Mouse (Mus musculus) liver, embryonic 11.5 days (tissue): ENCODE measurements around the gene Nae1. TPM values are rescaled to one million over a fixed set of nuclear protein-coding genes. Genes with fewer than 3 reads are reported as not detected.

ENCODE experiments used
- ATAC-seq: fragments of 200-750 bp; cut with Nextera tagmentation; replicated peaks from 2 replicates; pipeline ENCODE4 v1.8.0; 2017; ENCODE audit warnings: moderate number of reproducible peaks, mild to moderate bottlenecking, moderate TSS enrichment, moderate library complexity; ENCODE audit not compliant: low FRiP score
- DNase-seq: peaks from one replicate; pipeline ENCODE4 v3.0.0-alpha.2; 2017; ENCODE audit warnings: low spot score
- H3K27ac ChIP-seq: fragments of 300-500 bp; sonication (generic); 2 replicates; pipeline ENCODE4 v1.5.1; 2014; ENCODE audit warnings: mild to moderate bottlenecking, low read depth, low read length, control low read depth
- H3K27me3 ChIP-seq: fragments of 300-500 bp; sonication (generic); replicated peaks from 2 replicates; pipeline ENCODE4 v1.6.1; 2014; ENCODE audit warnings: low read length, mixed read lengths; ENCODE audit not compliant: control insufficient read depth, insufficient read depth
- H3K36me3 ChIP-seq: fragments of 300-500 bp; sonication (generic); 2 replicates; pipeline ENCODE4 v1.6.1; 2014; ENCODE audit warnings: mild to moderate bottlenecking, low read length, moderate library complexity, mixed read lengths; ENCODE audit not compliant: control insufficient read depth, insufficient read depth
- H3K4me1 ChIP-seq: fragments of 300-500 bp; sonication (generic); replicated peaks from 2 replicates; pipeline ENCODE4 v1.6.1; 2014; ENCODE audit warnings: low read length, mixed read lengths; ENCODE audit not compliant: control insufficient read depth, insufficient read depth
- H3K4me2 ChIP-seq: fragments of 300-500 bp; sonication (generic); 2 replicates; pipeline ENCODE4 v1.6.1; 2014; ENCODE audit warnings: mild to moderate bottlenecking, control low read depth, moderate library complexity
- H3K4me3 ChIP-seq: fragments of 300-500 bp; sonication (generic); 2 replicates; pipeline ENCODE4 v1.5.1; 2014; ENCODE audit warnings: low read depth, low read length, control low read depth
- H3K9ac ChIP-seq: fragments of 300-500 bp; sonication (generic); 2 replicates; pipeline ENCODE4 v1.6.1; 2014; ENCODE audit warnings: low read depth, low read length, control low read depth
- H3K9me3 ChIP-seq: fragments of 300-500 bp; sonication (generic); 2 replicates; pipeline ENCODE4 v1.6.1; 2016; ENCODE audit warnings: low read length, inconsistent platforms, mixed read lengths; ENCODE audit not compliant: control insufficient read depth
- WGBS: fragments of 180-500 bp; shearing (Covaris S2); extraction: QIAGEN DNeasy Blood & Tissue Kit; methylation state at CpG from one replicate; pipeline ENCODE4 v1.1.7; 2014; 5-methylcytosine and 5-hydroxymethylcytosine counted together
- polyA plus RNA-seq: library from polyadenylated mRNA; unstranded; fragments of >200 nt; fragmentation: Nextera tagmentation; extraction: Ambion mirVana; gene quantifications from 2 replicates; pipeline ENCODE4 v1.2.1, GENCODE M21; 2014

Gene Nae1
- polyA plus RNA-seq, 1 experiment from 2014 or later: 77.3 TPM

DNA sequence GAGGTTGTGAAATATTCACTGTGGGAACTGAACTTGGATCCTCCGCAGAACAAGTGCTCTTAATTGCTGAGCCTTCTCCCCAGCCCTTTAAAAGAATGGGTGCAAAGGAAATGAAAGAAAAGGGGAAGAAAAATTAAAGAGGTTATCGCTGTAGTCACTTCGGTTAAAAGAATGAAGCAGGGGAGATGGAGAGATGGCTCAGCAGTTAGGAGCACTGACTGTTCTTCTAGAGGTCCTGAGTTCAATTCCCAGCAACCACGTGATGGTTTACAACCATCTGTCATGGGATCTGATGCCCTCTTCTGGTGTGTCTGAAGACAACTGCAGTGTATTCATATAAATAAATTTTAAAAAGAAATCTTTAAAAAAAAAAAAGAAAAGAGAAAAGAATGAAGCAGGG is 1.6 kb upstream of the Nae1 start:
- H3K9ac ChIP-seq: peak overlapping the region; percentile 34; the same call in 1 of the 2 replicates
- H3K27me3 ChIP-seq: peaks cover 30% of the 10 kb centered on the region
- H3K36me3 ChIP-seq: no peaks in the 10 kb centered on the region; the same call in 1 of the 2 replicates
- H3K4me1 ChIP-seq: peaks cover 5% of the 10 kb centered on the region
- 73% methylated on average over 4 of the region's 4 CpGs for WGBS
- H3K27ac ChIP-seq: no peak overlapping the region
- peak overlapping the region; percentile 90 for H3K4me3 ChIP-seq
- H3K9me3 ChIP-seq: no peaks in the 10 kb centered on the region
- peak overlapping the region; percentile 89 for H3K4me2 ChIP-seq
- DNase-seq (no peak), ATAC-seq (no peak)

DNA sequence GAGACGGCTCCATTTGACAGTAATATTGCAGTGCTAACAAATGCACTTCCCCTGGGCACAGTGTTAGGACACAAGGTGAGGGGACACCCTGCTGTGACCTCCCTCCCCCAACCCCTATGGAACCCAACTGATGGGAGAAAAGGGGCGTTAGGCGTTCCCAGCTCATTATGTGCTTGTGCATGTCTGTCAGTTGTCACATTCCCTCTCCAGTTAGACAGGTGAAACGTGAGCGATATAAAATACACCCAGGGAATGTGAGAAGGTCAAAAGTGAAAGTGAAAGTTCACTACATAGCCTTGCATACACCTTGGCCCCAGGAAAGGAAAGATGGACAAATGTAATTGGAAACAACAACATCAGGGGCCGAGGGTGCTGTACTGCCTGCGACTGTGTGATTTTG is 941 bp upstream of the Nae1 start:
- peaks cover 1% of the 10 kb centered on the region for H3K4me1 ChIP-seq
- 30% methylated on average over 7 of the region's 7 CpGs for WGBS
- H3K9ac ChIP-seq: peak overlapping the region; percentile 34; the same call in 1 of the 2 replicates
- H3K4me2 ChIP-seq: peak overlapping the region; percentile 89
- no peaks in the 10 kb centered on the region; the same call in 1 of the 2 replicates for H3K36me3 ChIP-seq
- DNase-seq (no peak), ATAC-seq (no peak)
- H3K27ac ChIP-seq: no peak overlapping the region
- H3K4me3 ChIP-seq: peak overlapping the region; percentile 90
- H3K27me3 ChIP-seq: peaks cover 24% of the 10 kb centered on the region
- H3K9me3 ChIP-seq: no peaks in the 10 kb centered on the region

DNA sequence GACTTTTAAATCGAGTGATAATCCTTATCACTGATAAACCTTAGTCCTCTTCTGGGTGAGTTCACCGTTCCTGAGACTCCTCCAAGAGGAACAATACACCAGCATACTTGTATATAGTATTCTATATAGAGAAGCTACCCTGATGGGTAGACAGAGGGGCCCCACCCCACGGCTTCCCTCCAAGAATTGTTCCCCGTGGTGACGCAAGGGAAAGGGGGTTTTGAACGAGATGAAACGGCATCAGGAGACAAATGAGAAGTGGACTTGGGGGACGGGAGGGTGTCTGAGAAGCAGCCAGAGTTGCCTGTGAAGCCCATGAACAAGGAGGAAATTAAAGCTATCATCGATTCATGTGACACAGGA is 323 bp upstream of the Nae1 start:
- DNase-seq: peak; percentile 46
- Histone ChIP-seq H3K4me1 (no peaks in the 10 kb centered on the region; the same call in 1 of the 2 replicates), H3K36me3 (no peaks in the 10 kb centered on the region; the same call in 1 of the 2 replicates), H3K9me3 (no peaks in the 10 kb centered on the region), H3K9ac (peak overlapping the region; percentile 94), H3K4me3 (peak overlapping the region; percentile 90), H3K27me3 (peaks cover 18% of the 10 kb centered on the region), H3K4me2 (peak overlapping the region; percentile 89), H3K27ac (no peak overlapping the region)
- WGBS: 8% methylated on average over 9 of the region's 9 CpGs
- ATAC-seq: peak; percentile 71

DNA sequence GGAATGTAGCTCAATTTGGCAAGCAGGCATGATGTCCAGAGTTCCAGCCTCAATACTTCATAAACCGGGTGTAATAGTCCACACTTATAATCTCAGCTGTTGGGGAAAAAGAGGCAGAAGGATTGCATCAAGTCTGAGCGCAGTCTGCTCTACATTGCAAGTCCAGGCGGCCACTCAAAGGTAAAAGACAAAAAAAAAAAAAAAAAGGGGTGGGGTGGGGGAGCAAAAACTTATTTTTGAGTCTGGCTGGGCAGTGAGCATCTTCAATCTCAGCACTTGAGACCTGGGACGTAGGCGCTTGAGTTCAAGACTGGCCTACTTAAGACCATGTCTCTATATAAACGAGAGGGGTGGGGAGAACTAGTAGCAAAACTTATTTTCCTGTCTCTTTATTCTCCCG is 886 bp downstream of the Nae1 start:
- peak overlapping the region; percentile 89 for H3K4me2 ChIP-seq
- H3K9ac ChIP-seq: peak overlapping the region; percentile 94
- no peak for ATAC-seq
- no peaks in the 10 kb centered on the region for H3K9me3 ChIP-seq
- no peaks in the 10 kb centered on the region; the same call in 1 of the 2 replicates for H3K36me3 ChIP-seq
- peaks cover 8% of the 10 kb centered on the region for H3K27me3 ChIP-seq
- no peak for DNase-seq
- WGBS: 31% methylated on average over 7 of the region's 7 CpGs
- no peak overlapping the region for H3K27ac ChIP-seq
- peak overlapping the region; percentile 90 for H3K4me3 ChIP-seq
- H3K4me1 ChIP-seq: no peaks in the 10 kb centered on the region; the same call in 1 of the 2 replicates

DNA sequence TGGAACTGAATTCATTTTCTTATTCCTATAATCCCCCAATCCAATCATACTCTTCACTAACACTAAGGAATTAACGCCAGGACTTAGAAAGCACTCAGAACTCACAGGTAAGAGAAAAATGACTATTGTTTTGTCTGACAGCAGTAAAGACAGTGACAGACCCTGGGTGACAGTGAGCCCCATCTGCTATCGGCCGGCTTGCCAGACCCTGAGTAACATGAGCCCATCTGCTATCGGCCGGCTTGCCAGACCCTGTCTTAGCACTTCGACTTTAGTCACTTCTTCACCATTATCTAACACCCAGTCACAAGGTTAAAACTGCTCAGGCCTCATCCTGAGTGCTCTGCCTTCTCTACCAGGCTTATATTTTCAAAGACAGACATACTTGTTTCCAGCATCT is 4.8 kb downstream of the Nae1 start:
- H3K9me3 ChIP-seq: no peaks in the 10 kb centered on the region
- H3K27me3 ChIP-seq: no peaks in the 10 kb centered on the region
- DNase-seq (no peak), ATAC-seq (no peak)
- no peak overlapping the region for H3K4me2 ChIP-seq
- H3K27ac ChIP-seq: no peak overlapping the region
- no peak overlapping the region for H3K4me3 ChIP-seq
- H3K9ac ChIP-seq: no peak overlapping the region
- 89% methylated on average over 6 of the region's 6 CpGs for WGBS
- H3K4me1 ChIP-seq: no peaks in the 10 kb centered on the region; the same call in 1 of the 2 replicates
- peaks cover 2% of the 10 kb centered on the region; the same call in 1 of the 2 replicates for H3K36me3 ChIP-seq

DNA sequence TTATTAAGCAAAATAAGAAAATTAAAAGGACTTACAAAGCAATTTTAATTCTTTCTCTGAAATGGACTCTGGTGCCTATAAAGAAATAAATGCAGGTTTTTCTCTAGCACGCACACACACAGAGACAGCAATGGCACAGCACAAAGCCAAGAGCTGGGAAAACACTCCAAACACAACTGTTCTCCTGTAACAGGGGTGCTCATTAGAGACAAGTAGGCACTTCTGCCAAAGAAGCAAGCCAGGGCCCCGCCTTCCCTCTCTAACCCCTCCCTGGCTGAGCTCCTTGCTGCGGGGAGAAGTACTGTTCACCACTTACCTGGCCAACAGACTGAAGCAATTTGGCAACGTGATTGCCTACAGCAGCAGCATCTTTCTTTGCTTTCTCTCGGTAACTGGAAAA is 16.6 kb downstream of the Nae1 start:
- H3K4me2 ChIP-seq: no peak overlapping the region
- no peak overlapping the region for H3K4me3 ChIP-seq
- ATAC-seq (no peak), DNase-seq (no peak)
- H3K27me3 ChIP-seq: no peaks in the 10 kb centered on the region
- H3K9me3 ChIP-seq: no peaks in the 10 kb centered on the region
- peaks cover 7% of the 10 kb centered on the region for H3K36me3 ChIP-seq
- 87% methylated on average over 5 of the region's 5 CpGs for WGBS
- H3K4me1 ChIP-seq: no peaks in the 10 kb centered on the region
- H3K27ac ChIP-seq: no peak overlapping the region
- no peak overlapping the region for H3K9ac ChIP-seq

DNA sequence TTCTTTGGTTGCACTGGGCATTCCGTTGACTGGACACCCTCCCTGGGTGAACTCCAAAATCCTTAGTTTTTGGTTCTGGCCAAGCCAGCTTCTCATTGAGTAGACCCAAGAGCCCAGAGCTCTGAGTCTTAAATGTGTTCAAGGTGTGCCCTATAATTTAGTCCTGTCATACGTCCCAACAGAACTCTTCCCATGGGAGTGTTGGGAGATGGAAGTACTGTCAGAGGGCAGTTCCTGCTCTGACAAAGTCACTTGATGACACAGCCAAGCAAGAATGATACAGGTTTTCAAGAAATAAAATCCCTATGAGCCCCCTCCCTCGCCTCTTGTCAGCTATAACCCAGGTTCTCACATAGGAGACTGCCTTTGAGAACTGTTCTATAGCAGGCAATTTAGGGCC is 24.3 kb downstream of the Nae1 start:
- Histone ChIP-seq H3K36me3 (no peaks in the 10 kb centered on the region; the same call in 1 of the 2 replicates), H3K9ac (no peak overlapping the region), H3K4me2 (peak overlapping the region; percentile 96), H3K27ac (no peak overlapping the region), H3K4me1 (0 out of 2 replicates have a peak, but pooled peaks cover 6% of the 10 kb centered on the region), H3K9me3 (no peaks in the 10 kb centered on the region), H3K4me3 (no peak overlapping the region; the same call in 1 of the 2 replicates), H3K27me3 (no peaks in the 10 kb centered on the region)
- WGBS: 80% methylated on average over 3 of the region's 3 CpGs
- ATAC-seq (0 out of 2 replicates have a peak, but pooled peaks have one; percentile 19), DNase-seq (no peak)

DNA sequence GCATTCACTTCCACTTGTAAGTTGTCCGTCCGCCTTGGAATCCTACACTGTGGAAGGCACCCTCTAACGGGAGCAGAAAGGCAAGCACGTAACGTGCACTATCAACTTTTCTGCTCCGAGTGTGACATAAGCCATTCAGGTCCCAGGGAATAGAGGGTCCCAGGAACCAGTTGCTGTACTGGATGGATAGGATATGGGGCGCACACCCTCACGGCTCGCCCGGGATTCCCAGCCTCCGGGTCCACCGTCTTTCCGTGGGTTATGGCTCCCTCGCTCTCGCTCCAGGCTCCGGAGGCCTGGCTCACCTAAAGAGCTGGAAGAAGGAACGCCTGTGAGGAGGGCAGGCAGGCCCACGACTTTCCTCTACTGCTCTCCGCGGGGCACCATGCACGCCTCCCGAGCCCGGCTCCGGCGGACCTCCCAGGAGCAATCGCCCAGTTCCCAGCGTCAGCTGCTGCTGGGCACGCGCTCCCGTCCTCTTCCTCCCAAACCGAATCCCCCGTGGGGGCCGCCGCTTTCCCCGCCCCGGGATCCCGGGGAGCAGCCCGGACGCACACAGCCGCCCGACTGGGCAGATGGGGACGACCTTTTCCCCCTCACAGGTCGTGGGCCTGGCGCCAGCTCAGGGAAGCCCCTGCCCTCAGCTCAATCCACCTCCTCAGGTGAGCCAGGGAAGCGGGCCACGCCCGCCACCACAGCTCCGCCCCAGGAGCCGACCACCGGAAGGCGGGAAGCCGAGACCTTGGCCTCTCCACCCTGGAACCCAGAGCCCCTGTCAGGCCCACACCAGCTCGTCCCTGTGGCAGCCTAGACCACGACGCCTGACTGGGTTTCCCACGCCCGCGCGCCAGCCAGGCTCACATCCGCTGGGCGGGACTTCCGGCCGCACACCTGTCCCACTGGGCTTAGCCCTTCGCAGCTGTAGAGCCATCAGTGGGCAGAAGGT is 25.1 kb downstream of the Nae1 start, which contains the start of gene Terb1:
TSS of gene Terb1 (minus strand) at position 850 of the 946 bp plus-strand sequence.
- 4% methylated on average over 64 of the region's 64 CpGs for WGBS
- H3K27ac ChIP-seq: no peak within 1 kb of the TSS

More for the DNA sequence above, 25.1 kb downstream of the Nae1 start, which contains the start of gene Terb1:
- no peaks in the 10 kb centered on the region for H3K27me3 ChIP-seq
- ATAC-seq (peak; percentile 62), DNase-seq (peak; percentile 51)
- H3K4me1 ChIP-seq: 0 out of 2 replicates have a peak, but pooled peaks cover 6% of the 10 kb centered on the region
- H3K9ac ChIP-seq: peak within 1 kb of the TSS; percentile 70
- H3K4me2 ChIP-seq: peak within 1 kb of the TSS; percentile 96
- H3K9me3 ChIP-seq: no peaks in the 10 kb centered on the region
- peak within 1 kb of the TSS; percentile 66 for H3K4me3 ChIP-seq
- H3K36me3 ChIP-seq: no peaks in the 10 kb centered on the region; the same call in 1 of the 2 replicates
